In the genomic region with DNA sequence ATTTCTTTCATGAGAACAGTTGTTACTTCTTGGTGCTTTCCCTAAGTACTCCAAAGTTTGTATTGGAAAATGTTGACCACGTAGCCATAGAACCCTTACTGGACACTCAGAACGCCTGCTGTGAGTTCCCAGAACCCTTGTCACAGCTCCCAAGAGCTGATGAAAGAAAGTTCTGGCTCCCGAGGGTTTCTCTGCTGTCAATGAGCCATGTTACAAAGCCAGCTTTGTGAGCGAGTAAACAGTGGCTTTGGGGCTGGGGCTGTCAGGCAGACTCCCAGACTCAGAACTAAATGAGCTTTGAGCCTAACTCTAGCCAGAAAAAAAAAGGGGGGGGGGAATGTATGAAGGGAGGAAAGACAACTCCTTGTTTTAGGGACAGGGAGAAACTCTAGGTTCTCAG, we compare ENCODE assay signal across 13 mouse cellular contexts.
DNase-seq lines count a peak whose midpoint lies in the region; ATAC-seq lines count a peak whose summit lies in the region.
"Had no signal": no experiment of that assay in that cellular context is flagged by ENCODE, and none has a peak within 500 bp of the region (broad histone marks: within the 10 kb centered on the region; RNA-seq: fewer than 3 reads in every experiment).

No protein-coding gene starts in this region.

- ATAC-seq in midbrain, embryonic 16.5 days, result no peak
- ATAC-seq: midbrain, embryonic 15.5 days had no signal

- H3K4me3 ChIP-seq in midbrain, embryonic 16.5 days (ENCODE audit: low read depth, low read length), result no peak overlapping the region
- H3K4me3 ChIP-seq: liver, embryonic 15.5 days; midbrain, embryonic 15.5 days had no signal

- H3K9ac ChIP-seq in midbrain, embryonic 16.5 days (ENCODE audit: low read depth, low read length), result no peak overlapping the region
- H3K9ac ChIP-seq: liver, embryonic 15.5 days; midbrain, embryonic 15.5 days had no signal

- H3K27ac ChIP-seq in midbrain, embryonic 16.5 days (ENCODE audit: low read length), result no peak overlapping the region
- H3K27ac ChIP-seq: liver, embryonic 15.5 days; midbrain, embryonic 15.5 days had no signal

- no peak overlapping the region for H3K4me2 ChIP-seq in midbrain, embryonic 16.5 days (ENCODE audit: low read length)
- H3K4me2 ChIP-seq: liver, embryonic 15.5 days; midbrain, embryonic 15.5 days had no signal

- H3K36me3 ChIP-seq in midbrain, embryonic 16.5 days (ENCODE audit: control insufficient read depth, insufficient read depth, low read length), result no peaks in the 10 kb centered on the region
- H3K36me3 ChIP-seq: liver, embryonic 15.5 days; midbrain, embryonic 15.5 days had no signal

- peak; percentile 17 for DNase-seq in embryo, embryonic 11 days
- no peak for DNase-seq in embryo, embryonic 9.5 days (ENCODE audit: extremely low spot score)
- DNase-seq in layer of hippocampus, adult 18-20 months (ENCODE audit: low spot score in 2 of 2), result peak; percentile 10 to 48
- no peak for DNase-seq in layer of hippocampus, postnatal 25 days (ENCODE audit: extremely low spot score in 1 of 2, low spot score in 1 of 2)
- peak; percentile 49 for DNase-seq in brain, embryonic 18.5 days (ENCODE audit: low read depth, low spot score)
- DNase-seq in lung, postnatal 10 days, result peak; percentile 73
- no peak for DNase-seq in spleen, adult 18-20 months
- DNase-seq: B cell, adult 2 months; kidney, adult 18-20 months; thymus, postnatal 4 days had no signal

- H3K4me1 ChIP-seq in midbrain, embryonic 16.5 days (ENCODE audit: control insufficient read depth, insufficient read depth, low read length), result no peaks in the 10 kb centered on the region
- H3K4me1 ChIP-seq: liver, embryonic 15.5 days; midbrain, embryonic 15.5 days had no signal

- no peaks in the 10 kb centered on the region for H3K9me3 ChIP-seq in midbrain, embryonic 16.5 days (replicated peaks; ENCODE audit: control insufficient read depth, low read length, poor library complexity, severe bottlenecking)
- H3K9me3 ChIP-seq: liver, embryonic 15.5 days; midbrain, embryonic 15.5 days had no signal

- H3K27me3 ChIP-seq in midbrain, embryonic 16.5 days (ENCODE audit: control insufficient read depth, insufficient read depth, low read depth, low read length), result no peaks in the 10 kb centered on the region
- H3K27me3 ChIP-seq: liver, embryonic 15.5 days; midbrain, embryonic 15.5 days had no signal

- 19% methylated on average over 4 of the region's 4 CpGs for WGBS in midbrain, embryonic 16.5 days

Comparison
In these comparisons a context has a peak if more than half of its experiments do, and no peak if none do; other contexts are left out.
1. DNase-seq: peak in embryo, embryonic 11 days (single experiment), layer of hippocampus, adult 18-20 months (2 of 2), brain, embryonic 18.5 days (single experiment) and lung, postnatal 10 days (single experiment); none in embryo, embryonic 9.5 days (single experiment), layer of hippocampus, postnatal 25 days (0 of 2) and spleen, adult 18-20 months (0 of 2).